Mouse (Mus musculus) neural tube, embryonic 10.5 days (tissue): ENCODE results near the gene Nrxn1.

Source experiments
- DNase-seq: peaks from one replicate; pipeline ENCODE4 v3.0.0-alpha.2; 2017; ENCODE audit warnings: low spot score; ENCODE audit errors: extremely low spot score

Gene Nrxn1

DNA sequence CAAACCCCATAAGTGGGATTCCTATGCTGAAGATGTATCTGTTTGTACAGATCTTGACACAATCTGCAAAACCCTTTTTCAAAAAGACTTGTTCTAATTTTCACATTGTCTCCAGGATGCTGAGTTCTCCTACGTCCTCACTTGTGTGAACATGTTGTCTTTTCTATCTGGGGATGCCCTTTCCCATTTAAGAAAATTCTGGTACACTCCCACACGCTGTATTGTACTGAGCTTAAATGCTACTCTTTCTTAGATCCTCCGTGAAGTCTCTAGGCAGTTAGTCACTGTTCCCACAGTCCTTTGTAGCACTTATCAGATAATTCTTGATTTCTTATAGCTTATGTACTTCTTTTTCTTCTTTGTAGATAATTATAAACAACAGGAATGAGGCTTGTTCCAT lies 997.9 kb downstream of the Nrxn1 start:
- DNase-seq: no peak

DNA sequence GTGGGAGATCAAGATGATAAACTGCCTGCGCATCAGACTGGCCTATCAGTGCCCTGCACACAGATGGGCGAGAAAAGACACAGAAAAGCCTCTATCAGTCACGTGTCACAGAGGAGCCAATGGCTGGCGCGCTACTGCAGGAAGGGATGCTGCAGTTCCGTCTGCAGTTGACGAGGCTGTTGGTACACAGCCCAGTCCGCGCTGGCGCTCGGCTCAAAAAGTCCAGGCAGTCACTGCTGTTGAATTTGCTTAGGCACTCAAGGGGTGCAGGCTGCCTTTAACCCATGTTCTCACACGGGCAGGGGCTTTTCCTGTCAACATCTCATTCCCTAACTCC lies 1004.6 kb downstream of the Nrxn1 start:
- peak; percentile 78 for DNase-seq

- no peak for DNase-seq
Measured at GRCm38 (mm10) chr17:90087616-90088313, 1005.1 kb downstream of the Nrxn1 start.

GRCm38 (mm10) chr17:90086826-90087225 lies 1006.0 kb downstream of the Nrxn1 start:
- DNase-seq: peak; percentile 52

GRCm38 (mm10) chr17:90079003-90079402 lies 1013.9 kb downstream of the Nrxn1 start:
- DNase-seq: no peak

GRCm38 (mm10) chr17:90078488-90078887 lies 1014.4 kb downstream of the Nrxn1 start:
- DNase-seq: no peak

DNA sequence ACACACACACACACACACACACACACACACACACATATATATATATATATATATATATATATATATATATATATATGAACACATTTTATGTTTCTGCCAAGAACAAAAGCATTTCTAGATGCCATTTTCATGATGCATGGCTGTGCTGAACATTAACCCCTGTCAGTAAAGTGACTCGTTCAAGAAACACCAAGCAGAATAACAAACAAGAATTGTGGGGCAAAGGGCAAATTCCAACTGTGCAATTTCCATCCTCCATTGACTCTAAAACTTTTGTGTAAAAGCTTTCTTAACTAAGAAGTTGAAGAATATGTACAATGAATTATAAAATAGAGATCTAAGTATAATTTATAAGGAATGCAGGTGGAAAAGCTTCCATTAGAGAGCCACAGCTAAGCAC lies 1030.0 kb downstream of the Nrxn1 start:
- no peak for DNase-seq

- DNase-seq: no peak
Measured at GRCm38 (mm10) chr17:90060872-90061271, 1032.0 kb downstream of the Nrxn1 start.

DNA sequence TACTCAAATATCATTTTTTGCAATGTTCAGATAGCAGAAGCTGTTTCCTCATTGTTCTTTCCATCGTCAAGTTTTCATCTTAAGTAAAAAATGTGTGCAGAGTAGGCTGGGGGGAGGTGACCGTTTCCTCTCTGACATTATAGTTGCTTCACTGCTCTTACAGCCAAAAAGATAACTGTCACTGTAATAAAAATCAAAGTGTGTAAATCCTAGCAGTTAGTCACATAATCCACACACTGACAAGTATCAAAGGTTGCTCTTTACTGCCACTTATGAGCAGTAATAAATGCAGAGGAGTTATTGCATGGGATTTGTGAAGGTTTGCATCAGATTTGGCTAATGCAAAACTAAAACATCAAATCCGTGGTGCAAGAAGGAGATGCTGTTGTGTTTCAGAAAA lies 1032.7 kb downstream of the Nrxn1 start:
- no peak for DNase-seq

- DNase-seq: no peak
Measured at GRCm38 (mm10) chr17:90059320-90060111, 1033.4 kb downstream of the Nrxn1 start.

GRCm38 (mm10) chr17:90054312-90054711 lies 1038.6 kb downstream of the Nrxn1 start:
- peak; percentile 16 for DNase-seq

GRCm38 (mm10) chr17:90039316-90039715 lies 1053.6 kb downstream of the Nrxn1 start:
- no peak for DNase-seq

DNA sequence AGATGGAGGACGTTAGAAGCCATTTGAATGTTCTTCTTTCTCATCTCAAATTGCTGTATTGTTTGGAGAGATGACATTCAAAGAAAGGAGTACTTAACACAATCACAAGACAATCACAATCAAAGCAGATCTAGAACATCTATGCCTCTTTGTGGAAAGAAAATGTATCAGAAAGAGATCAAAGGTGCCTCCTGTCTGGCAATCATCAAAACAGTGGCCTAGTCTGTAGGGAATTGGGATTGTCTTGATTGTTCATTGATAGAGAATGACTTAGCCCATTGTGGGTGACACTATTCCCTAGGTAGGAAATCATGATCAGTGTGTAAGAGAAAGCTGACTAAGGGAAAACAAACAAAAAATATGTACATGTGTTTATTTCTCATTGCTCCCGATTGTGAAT lies 1060.5 kb downstream of the Nrxn1 start:
- no peak for DNase-seq

GRCm38 (mm10) chr17:90016636-90017035 lies 1076.2 kb downstream of the Nrxn1 start:
- no peak for DNase-seq

GRCm38 (mm10) chr17:90011761-90012160 lies 1081.1 kb downstream of the Nrxn1 start:
- no peak for DNase-seq

- no peak for DNase-seq
Measured at GRCm38 (mm10) chr17:90007438-90008109, 1085.3 kb downstream of the Nrxn1 start.

- DNase-seq: no peak
Measured at GRCm38 (mm10) chr17:89990651-89991050, 1102.2 kb downstream of the Nrxn1 start.
